Mouse (Mus musculus): Measurements from ENCODE around the gene Dst. TPM values are rescaled to one million over a fixed set of nuclear protein-coding genes. Genes with fewer than 3 reads are reported as not detected.

Dst gene
- polyA plus RNA-seq, 1 experiment, result 9.5 TPM

DNA sequence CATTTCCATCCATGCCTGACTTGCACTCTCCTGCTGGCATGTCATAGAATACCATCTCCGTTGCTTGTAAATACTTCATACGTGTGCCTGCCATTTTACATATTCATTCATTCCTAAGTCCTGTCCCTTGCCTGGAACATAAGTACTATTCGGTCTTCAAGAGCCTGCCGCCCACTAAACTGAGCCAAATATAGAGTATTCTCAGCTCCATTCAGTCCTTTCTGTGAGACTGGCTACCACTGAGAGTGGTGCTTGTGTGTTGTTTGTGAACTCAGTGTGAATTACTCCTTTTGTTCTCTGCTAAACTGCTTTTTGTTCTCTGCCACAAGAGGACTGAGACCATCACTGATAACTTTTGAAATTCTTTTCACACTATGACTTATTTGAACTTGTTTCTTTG is 59.2 kb downstream of the Dst start:
- WGBS, result 86% methylated on average over 4 of the region's 4 CpGs
- Histone ChIP-seq H3K27ac (ENCODE audit: control insufficient read depth, insufficient read depth, low read depth, low read length, poor library complexity) (no peak overlapping the region), H3K4me1 (ENCODE audit: control insufficient read depth, insufficient read depth, low read length) (no peaks in the 10 kb centered on the region), H3K4me3 (replicated peaks; ENCODE audit: control insufficient read depth, low read depth, low read length) (no peak overlapping the region)
- TF ChIP-seq CTCF (IDR thresholded peaks at IDR 0.05; ENCODE audit: control insufficient read depth, insufficient read depth, low read length) (no peak), POLR2A (IDR thresholded peaks at IDR 0.05; ENCODE audit: borderline replicate concordance, control insufficient read depth, low read depth, low read length) (no peak)

DNA sequence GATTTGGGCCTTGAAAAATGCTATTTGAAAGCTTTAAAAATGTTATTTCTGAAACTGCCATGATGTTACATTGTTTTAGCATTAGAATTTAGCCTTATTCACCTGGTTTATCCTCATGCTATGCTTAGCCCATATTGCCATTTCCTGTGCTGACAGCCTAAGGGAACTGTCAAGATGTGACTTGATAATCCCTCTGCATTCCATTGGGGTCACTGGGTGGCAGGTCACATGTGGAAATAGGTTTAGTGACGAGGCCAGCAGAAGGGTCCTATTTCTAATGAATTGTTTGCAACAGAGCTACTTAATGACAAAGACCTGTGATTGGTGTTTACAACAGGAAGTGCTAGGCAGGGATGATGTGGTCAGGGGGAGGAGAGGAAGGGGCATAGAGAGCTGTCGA is 61.9 kb downstream of the Dst start:
- no peak for TF ChIP-seq CTCF (IDR thresholded peaks at IDR 0.05; ENCODE audit: control insufficient read depth, insufficient read depth, low read length)
- no peak for TF ChIP-seq POLR2A (IDR thresholded peaks at IDR 0.05; ENCODE audit: borderline replicate concordance, control insufficient read depth, low read depth, low read length)
- no peak overlapping the region for H3K4me3 ChIP-seq (replicated peaks; ENCODE audit: control insufficient read depth, low read depth, low read length)
- WGBS, result 49% methylated on average over 2 of the region's 2 CpGs
- no peak overlapping the region for H3K27ac ChIP-seq (ENCODE audit: control insufficient read depth, insufficient read depth, low read depth, low read length, poor library complexity)
- H3K4me1 ChIP-seq (ENCODE audit: control insufficient read depth, insufficient read depth, low read length), result no peaks in the 10 kb centered on the region

- TF ChIP-seq POLR2A (IDR thresholded peaks at IDR 0.05; ENCODE audit: borderline replicate concordance, control insufficient read depth, low read depth, low read length) (no peak), CTCF (IDR thresholded peaks at IDR 0.05; ENCODE audit: control insufficient read depth, insufficient read depth, low read length) (no peak)
- Histone ChIP-seq H3K27ac (ENCODE audit: control insufficient read depth, insufficient read depth, low read depth, low read length, poor library complexity) (no peak overlapping the region), H3K4me1 (ENCODE audit: control insufficient read depth, insufficient read depth, low read length) (no peaks in the 10 kb centered on the region), H3K4me3 (replicated peaks; ENCODE audit: control insufficient read depth, low read depth, low read length) (no peak overlapping the region)
- 77% methylated on average over 11 of the region's 11 CpGs for WGBS
Measured at GRCm38 (mm10) chr1:33974401-33974800, 66.4 kb downstream of the Dst start.

DNA sequence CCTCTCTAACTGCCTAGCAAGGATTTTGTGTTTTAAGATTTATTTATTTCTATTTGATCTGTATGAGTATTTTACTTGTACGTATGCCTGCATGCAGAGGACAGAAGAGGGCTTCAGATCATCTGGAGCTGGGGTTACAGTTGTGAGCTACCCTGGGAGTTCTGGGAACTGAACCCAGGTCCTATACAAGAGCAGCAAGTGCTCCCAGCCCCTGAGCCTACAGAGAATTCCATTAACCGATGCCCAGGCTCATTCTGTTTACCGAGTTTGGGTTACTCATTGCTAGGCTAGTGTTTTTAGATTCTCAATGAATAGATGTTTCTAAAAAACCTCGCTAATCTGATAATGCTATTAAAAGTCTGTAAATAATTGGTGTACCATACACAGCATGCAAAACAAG is 67.3 kb downstream of the Dst start:
- H3K4me3 ChIP-seq (replicated peaks; ENCODE audit: control insufficient read depth, low read depth, low read length), result no peak overlapping the region
- WGBS, result 71% methylated on average over 4 of the region's 4 CpGs
- TF ChIP-seq POLR2A (IDR thresholded peaks at IDR 0.05; ENCODE audit: borderline replicate concordance, control insufficient read depth, low read depth, low read length) (no peak), CTCF (IDR thresholded peaks at IDR 0.05; ENCODE audit: control insufficient read depth, insufficient read depth, low read length) (no peak)
- no peak overlapping the region for H3K27ac ChIP-seq (ENCODE audit: control insufficient read depth, insufficient read depth, low read depth, low read length, poor library complexity)
- H3K4me1 ChIP-seq (ENCODE audit: control insufficient read depth, insufficient read depth, low read length), result no peaks in the 10 kb centered on the region

GRCm38 (mm10) chr1:33977832-33978231 is 69.8 kb downstream of the Dst start:
- Histone ChIP-seq H3K4me3 (replicated peaks; ENCODE audit: control insufficient read depth, low read depth, low read length) (no peak overlapping the region), H3K27ac (ENCODE audit: control insufficient read depth, insufficient read depth, low read depth, low read length, poor library complexity) (no peak overlapping the region), H3K4me1 (ENCODE audit: control insufficient read depth, insufficient read depth, low read length) (no peaks in the 10 kb centered on the region)
- no peak for TF ChIP-seq POLR2A (IDR thresholded peaks at IDR 0.05; ENCODE audit: borderline replicate concordance, control insufficient read depth, low read depth, low read length)
- WGBS, result 41% methylated on average over 6 of the region's 6 CpGs

- H3K4me1 ChIP-seq (ENCODE audit: control insufficient read depth, insufficient read depth, low read length), result no peaks in the 10 kb centered on the region
- TF ChIP-seq POLR2A (IDR thresholded peaks at IDR 0.05; ENCODE audit: borderline replicate concordance, control insufficient read depth, low read depth, low read length) (no peak), CTCF (IDR thresholded peaks at IDR 0.05; ENCODE audit: control insufficient read depth, insufficient read depth, low read length) (no peak)
- 90% methylated on average over 12 of the region's 12 CpGs for WGBS
- no peak overlapping the region for H3K4me3 ChIP-seq (replicated peaks; ENCODE audit: control insufficient read depth, low read depth, low read length)
- H3K27ac ChIP-seq (ENCODE audit: control insufficient read depth, insufficient read depth, low read depth, low read length, poor library complexity), result no peak overlapping the region
Measured at GRCm38 (mm10) chr1:33980420-33980819, 72.4 kb downstream of the Dst start.

DNA sequence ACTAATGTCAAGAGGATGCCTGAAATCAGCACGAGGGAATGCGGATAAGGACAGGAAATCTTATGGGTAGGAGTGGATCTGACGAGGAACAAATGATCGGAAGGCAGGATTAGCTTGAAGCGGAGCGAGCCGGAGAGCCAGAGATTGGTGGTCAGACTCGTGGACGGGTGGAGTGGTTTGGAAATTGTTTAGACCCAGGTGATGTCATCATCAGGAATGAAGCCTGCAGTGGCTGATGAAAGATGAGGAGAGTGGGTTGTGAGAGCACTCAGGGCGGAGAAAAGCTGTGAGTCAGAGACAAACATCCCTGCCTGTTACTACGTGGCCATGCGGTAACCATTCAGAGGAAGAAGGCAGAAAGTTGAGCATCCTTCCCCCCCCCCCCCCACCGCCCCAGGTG is 81.6 kb downstream of the Dst start:
- H3K4me3 ChIP-seq (replicated peaks; ENCODE audit: control insufficient read depth, low read depth, low read length), result no peak overlapping the region
- H3K4me1 ChIP-seq (ENCODE audit: control insufficient read depth, insufficient read depth, low read length), result no peaks in the 10 kb centered on the region
- no peak for TF ChIP-seq POLR2A (IDR thresholded peaks at IDR 0.05; ENCODE audit: borderline replicate concordance, control insufficient read depth, low read depth, low read length)
- no peak for TF ChIP-seq CTCF (IDR thresholded peaks at IDR 0.05; ENCODE audit: control insufficient read depth, insufficient read depth, low read length)
- H3K27ac ChIP-seq (ENCODE audit: control insufficient read depth, insufficient read depth, low read depth, low read length, poor library complexity), result no peak overlapping the region
- whole genome bisulfite sequencing, result 83% methylated on average over 13 of the region's 13 CpGs

GRCm38 (mm10) chr1:33991067-33991466 is 83.0 kb downstream of the Dst start:
- WGBS, result 76% methylated on average over 6 of the region's 6 CpGs
- TF ChIP-seq POLR2A (IDR thresholded peaks at IDR 0.05; ENCODE audit: borderline replicate concordance, control insufficient read depth, low read depth, low read length), result no peak
- no peak for TF ChIP-seq CTCF (IDR thresholded peaks at IDR 0.05; ENCODE audit: control insufficient read depth, insufficient read depth, low read length)
- H3K27ac ChIP-seq (ENCODE audit: control insufficient read depth, insufficient read depth, low read depth, low read length, poor library complexity), result no peak overlapping the region
- H3K4me3 ChIP-seq (replicated peaks; ENCODE audit: control insufficient read depth, low read depth, low read length), result no peak overlapping the region
- H3K4me1 ChIP-seq (ENCODE audit: control insufficient read depth, insufficient read depth, low read length), result no peaks in the 10 kb centered on the region

DNA sequence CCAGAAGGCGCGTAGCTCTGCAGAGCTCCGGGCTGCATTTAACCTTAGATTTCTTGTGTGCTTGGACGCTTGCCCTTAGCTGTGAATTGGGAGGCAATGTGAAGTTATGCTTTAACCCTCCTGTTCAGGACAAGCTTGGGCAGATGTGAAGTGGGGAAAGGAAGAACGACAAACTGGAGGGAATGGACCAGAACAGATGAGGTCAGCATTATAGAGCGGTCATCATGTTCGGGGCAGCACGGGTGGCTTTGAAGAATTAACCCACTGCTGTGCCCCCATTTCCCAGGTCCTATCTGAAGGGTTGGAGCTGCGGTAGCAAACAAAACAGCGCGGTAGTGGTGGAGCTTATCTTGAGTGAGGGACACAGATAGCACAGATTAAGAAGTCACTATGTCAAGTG is 84.8 kb downstream of the Dst start:
- Histone ChIP-seq H3K4me3 (replicated peaks; ENCODE audit: control insufficient read depth, low read depth, low read length) (no peak overlapping the region), H3K27ac (ENCODE audit: control insufficient read depth, insufficient read depth, low read depth, low read length, poor library complexity) (no peak overlapping the region), H3K4me1 (ENCODE audit: control insufficient read depth, insufficient read depth, low read length) (no peaks in the 10 kb centered on the region)
- 85% methylated on average over 11 of the region's 11 CpGs for WGBS
- no peak for TF ChIP-seq CTCF (IDR thresholded peaks at IDR 0.05; ENCODE audit: control insufficient read depth, insufficient read depth, low read length)
- TF ChIP-seq POLR2A (IDR thresholded peaks at IDR 0.05; ENCODE audit: borderline replicate concordance, control insufficient read depth, low read depth, low read length), result no peak
